Mouse (Mus musculus) C2C12 (cell line): ENCODE results near the gene Acsl1. TPM values are rescaled to one million over a fixed set of nuclear protein-coding genes. Genes with fewer than 3 reads are reported as not detected.

Experiments
- H3K27me3 ChIP-seq: one replicate; pipeline ENCODE4 v1.6.1; 2011; ENCODE audit not compliant: control insufficient read depth, insufficient read depth, insufficient read length
- H3K36me3 ChIP-seq: one replicate; pipeline ENCODE4 v1.6.1; 2011; ENCODE audit not compliant: control insufficient read depth, insufficient read depth
- H3K4me3 ChIP-seq: one replicate; pipeline ENCODE4 v1.5.1; 2011; ENCODE audit warnings: mild to moderate bottlenecking, control low read depth; ENCODE audit not compliant: poor library complexity, insufficient read depth, severe bottlenecking
- H3K79me2 ChIP-seq: one replicate; pipeline ENCODE4 v1.6.1; 2011; ENCODE audit not compliant: control insufficient read depth, insufficient read depth
- H3K79me3 ChIP-seq: one replicate; pipeline ENCODE4 v1.6.1; 2011; ENCODE audit warnings: low read depth, control low read depth
- H3ac ChIP-seq: one replicate; pipeline ENCODE3; 2011; ENCODE audit warnings: low read depth; ENCODE audit not compliant: control insufficient read depth, insufficient read length
- CEBPB ChIP-seq: IDR thresholded peaks from one replicate; pipeline ENCODE4 v1.6.1; 2011; ENCODE audit warnings: low read depth, mild to moderate bottlenecking, control low read depth, moderate library complexity
- CTCF ChIP-seq: IDR thresholded peaks from one replicate; pipeline ENCODE4 v1.5.1; 2011; ENCODE audit not compliant: control insufficient read depth, insufficient read depth, insufficient read length
- FOSL1 ChIP-seq: IDR thresholded peaks from one replicate; pipeline ENCODE4 v1.8.0; 2011; ENCODE audit warnings: mild to moderate bottlenecking, low read length; ENCODE audit not compliant: poor library complexity, insufficient read depth, severe bottlenecking
- MAX ChIP-seq: IDR thresholded peaks from one replicate; pipeline ENCODE4 v1.6.1; 2011; ENCODE audit warnings: mild to moderate bottlenecking, control low read depth
- MYOD1 ChIP-seq: IDR thresholded peaks from one replicate; pipeline ENCODE4 v1.6.1; 2011; ENCODE audit warnings: low read depth; ENCODE audit not compliant: control insufficient read depth, insufficient read length
- MYOG ChIP-seq: IDR thresholded peaks from one replicate; pipeline ENCODE4 v1.6.1; 2011; ENCODE audit not compliant: control insufficient read depth, insufficient read length; ENCODE audit errors: extremely low read depth
- USF1 ChIP-seq: IDR thresholded peaks from one replicate; pipeline ENCODE4 v1.6.1; 2011; ENCODE audit warnings: low read depth, mild to moderate bottlenecking, control low read depth, moderate library complexity
- polyA plus RNA-seq: library from polyadenylated mRNA; unstranded; fragments of >200 nt; fragmentation: generic; extraction: Trizol; gene quantifications from one replicate; pipeline ENCODE4 v1.2.1, GENCODE M21; 2012; ENCODE audit warnings: missing spikeins

Acsl1 gene
- polyA plus RNA-seq, 1 experiment: 1.6 TPM

DNA sequence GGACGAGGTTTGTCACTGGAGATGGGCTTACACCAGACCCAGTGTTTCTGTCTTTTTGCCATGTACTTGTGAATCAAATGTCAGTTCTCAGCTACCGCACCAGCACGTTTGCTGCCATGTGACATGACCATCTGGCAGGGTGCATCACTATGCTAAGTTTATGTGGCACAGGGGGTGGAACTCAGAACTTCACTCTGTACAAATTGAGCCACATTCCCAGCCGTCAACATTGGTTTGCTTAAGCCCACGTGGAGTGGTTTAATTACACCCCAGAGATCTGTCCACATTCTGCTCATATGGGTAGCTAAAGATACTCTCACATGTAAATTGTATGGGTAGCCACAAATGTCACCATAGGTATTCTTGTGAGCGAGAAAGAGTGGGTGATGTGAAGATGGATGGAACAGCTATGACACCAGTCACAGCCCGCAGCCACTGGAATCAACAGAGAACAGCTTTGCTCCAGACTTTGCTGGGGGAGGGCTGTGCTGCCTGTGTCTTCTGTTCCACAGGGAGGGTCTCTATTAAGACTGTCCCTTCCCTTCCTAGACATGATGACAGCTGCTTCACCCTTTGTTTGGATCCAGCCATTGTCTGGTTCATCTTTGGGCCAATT lies 96.2 kb downstream of the Acsl1 start:
- TF ChIP-seq MYOD1 (no peak), MAX (no peak), CEBPB (no peak), CTCF (no peak), FOSL1 (no peak), MYOG (no peak)
- Histone ChIP-seq H3K79me3 (no peaks in the 10 kb centered on the region), H3K79me2 (no peaks in the 10 kb centered on the region), H3K36me3 (peaks cover 36% of the 10 kb centered on the region), H3K27me3 (no peaks in the 10 kb centered on the region), H3K4me3 (no peak overlapping the region), H3ac (no peak overlapping the region)

DNA sequence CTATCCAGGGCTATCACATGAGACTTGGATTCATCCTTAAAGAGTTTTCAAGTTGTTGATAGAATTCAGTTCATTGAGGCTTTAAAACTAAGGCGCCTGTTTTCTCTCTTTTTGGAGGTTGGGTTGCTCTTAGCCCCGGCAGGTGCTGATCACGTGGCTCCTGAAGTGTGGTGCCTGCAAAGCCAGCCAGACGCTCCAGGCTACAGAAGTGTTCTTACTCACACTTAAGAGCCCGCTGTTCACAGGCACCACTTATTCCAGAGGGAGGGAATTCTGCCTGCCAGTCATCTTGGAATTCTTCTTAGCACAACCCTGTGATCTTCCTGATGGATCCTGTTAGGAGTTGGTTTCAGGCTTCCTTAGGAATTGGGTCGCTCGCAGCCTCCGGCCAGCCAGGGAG lies 97.1 kb downstream of the Acsl1 start:
- Histone ChIP-seq H3K27me3 (no peaks in the 10 kb centered on the region), H3K79me2 (no peaks in the 10 kb centered on the region), H3K4me3 (no peak overlapping the region), H3ac (no peak overlapping the region), H3K36me3 (peaks cover 35% of the 10 kb centered on the region), H3K79me3 (no peaks in the 10 kb centered on the region)
- no peak for TF ChIP-seq MAX
- no peak for TF ChIP-seq CEBPB
- TF ChIP-seq MYOG: no peak
- no peak for TF ChIP-seq MYOD1
- TF ChIP-seq CTCF: no peak
- no peak for TF ChIP-seq USF1
- no peak for TF ChIP-seq FOSL1

DNA sequence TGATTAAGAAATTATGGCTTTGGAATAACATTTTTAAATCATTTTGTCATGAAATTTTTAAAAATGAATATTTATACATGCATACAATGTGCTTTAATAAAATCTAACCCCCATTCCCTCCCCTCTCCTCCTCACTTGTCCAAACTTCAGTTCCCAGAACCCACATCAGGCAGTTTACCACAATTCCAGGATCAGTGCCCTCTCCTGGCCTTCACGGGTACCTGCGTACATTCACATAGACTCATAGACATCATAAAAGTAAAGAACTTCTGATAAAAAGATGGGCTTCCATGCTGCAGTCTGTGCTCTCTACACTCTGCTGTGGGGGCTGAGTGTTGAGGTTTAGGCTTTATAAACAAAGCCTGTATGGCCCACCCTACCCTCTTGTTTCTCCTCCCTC lies 98.1 kb downstream of the Acsl1 start:
- TF ChIP-seq CTCF: no peak
- TF ChIP-seq MYOG: no peak
- TF ChIP-seq USF1: no peak
- no peak for TF ChIP-seq MYOD1
- TF ChIP-seq CEBPB: no peak
- TF ChIP-seq MAX: no peak
- no peak for TF ChIP-seq FOSL1
- Histone ChIP-seq H3K79me2 (no peaks in the 10 kb centered on the region), H3K27me3 (no peaks in the 10 kb centered on the region), H3K36me3 (peaks cover 31% of the 10 kb centered on the region), H3K79me3 (no peaks in the 10 kb centered on the region), H3K4me3 (no peak overlapping the region), H3ac (no peak overlapping the region)

DNA sequence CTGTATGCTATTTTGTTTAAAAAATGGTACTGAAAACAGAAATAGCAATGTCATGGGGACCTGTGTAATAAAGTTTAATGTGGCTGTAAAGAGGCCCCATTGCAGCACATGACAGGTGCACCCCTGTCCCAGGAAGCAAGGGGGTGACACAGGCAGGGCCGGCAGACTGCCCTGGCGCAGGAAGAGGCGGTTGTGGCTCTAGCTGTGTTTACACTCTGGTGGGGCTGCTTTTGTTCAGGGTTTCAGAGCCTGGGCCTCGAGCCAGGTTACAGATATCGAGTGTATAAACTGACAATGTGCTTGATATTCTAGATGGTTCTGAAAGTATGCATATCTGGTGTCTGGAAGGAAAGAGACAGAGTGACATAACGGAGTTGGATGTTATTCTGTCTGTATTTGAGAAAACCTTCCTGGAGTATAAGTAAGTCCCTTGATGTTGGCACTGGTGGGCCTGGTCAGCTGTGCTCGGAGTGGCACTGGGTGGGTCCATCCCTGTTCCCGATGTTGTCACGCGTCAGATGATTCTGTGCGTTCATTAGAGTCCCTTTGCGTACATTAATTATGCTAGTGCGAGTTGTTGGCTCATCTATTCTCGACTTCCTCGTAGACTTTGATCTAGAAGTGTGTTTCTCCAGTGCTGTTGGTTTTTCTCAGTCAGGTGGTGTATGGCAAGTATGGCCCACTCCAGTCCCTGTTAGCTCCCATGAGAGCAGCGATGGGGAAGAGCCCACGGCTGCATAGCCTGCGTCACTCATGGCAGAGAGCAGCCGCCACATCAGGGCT lies 99.0 kb downstream of the Acsl1 start:
- Histone ChIP-seq H3K36me3 (peaks cover 26% of the 10 kb centered on the region), H3ac (no peak overlapping the region), H3K79me3 (no peaks in the 10 kb centered on the region), H3K27me3 (no peaks in the 10 kb centered on the region), H3K4me3 (no peak overlapping the region), H3K79me2 (no peaks in the 10 kb centered on the region)
- TF ChIP-seq MYOD1 (no peak), CEBPB (no peak), USF1 (no peak), CTCF (no peak)

DNA sequence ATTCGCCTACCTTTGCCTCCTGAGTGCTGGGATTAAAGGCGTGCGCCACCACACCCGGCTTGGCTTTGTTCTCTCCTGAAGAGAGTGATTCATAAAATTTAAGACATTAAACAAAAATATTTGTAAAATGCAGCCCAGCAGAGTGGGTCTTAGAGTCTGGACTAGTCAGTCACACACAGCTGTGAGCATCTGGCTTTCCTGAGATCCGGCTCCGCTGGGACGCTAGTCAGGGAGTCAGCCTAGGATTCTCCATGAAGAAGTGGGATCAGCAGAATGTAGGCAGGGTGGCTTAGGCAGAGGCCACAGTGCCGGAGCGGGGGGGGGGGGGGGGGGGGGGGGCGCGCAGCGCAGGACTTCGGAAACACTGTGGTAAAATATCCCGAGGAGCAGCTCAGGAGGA lies 99.8 kb downstream of the Acsl1 start:
- no peaks in the 10 kb centered on the region for H3K27me3 ChIP-seq
- no peak overlapping the region for H3ac ChIP-seq
- H3K79me2 ChIP-seq: no peaks in the 10 kb centered on the region
- no peaks in the 10 kb centered on the region for H3K79me3 ChIP-seq
- peaks cover 25% of the 10 kb centered on the region for H3K36me3 ChIP-seq
- H3K4me3 ChIP-seq: no peak overlapping the region
- no peak for TF ChIP-seq CTCF
- TF ChIP-seq FOSL1: no peak
- no peak for TF ChIP-seq CEBPB
- TF ChIP-seq USF1: no peak
- no peak for TF ChIP-seq MYOG
- TF ChIP-seq MAX: no peak
- no peak for TF ChIP-seq MYOD1

DNA sequence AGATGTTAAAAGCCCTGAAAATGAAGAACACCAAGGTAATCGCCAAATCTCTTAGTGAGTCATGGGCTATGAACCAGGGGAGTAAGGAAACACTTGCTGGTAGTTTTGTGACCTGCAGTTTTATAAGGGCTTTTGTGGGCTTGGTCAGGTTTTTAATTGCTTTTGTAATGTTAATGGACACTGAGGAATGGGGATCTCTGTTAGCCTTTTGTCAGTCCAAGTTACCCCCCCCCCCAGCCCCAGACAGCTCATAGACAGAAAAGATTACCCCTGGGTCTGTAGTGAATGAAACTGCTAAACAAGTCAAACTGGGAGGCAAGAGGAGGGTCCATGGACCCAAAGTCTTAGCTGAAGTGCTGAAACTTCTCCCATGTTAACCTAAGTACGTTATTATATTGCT lies 102.6 kb downstream of the Acsl1 start:
- H3K79me2 ChIP-seq: no peaks in the 10 kb centered on the region
- no peaks in the 10 kb centered on the region for H3K79me3 ChIP-seq
- peaks cover 44% of the 10 kb centered on the region for H3K36me3 ChIP-seq
- no peak overlapping the region for H3K4me3 ChIP-seq
- H3K27me3 ChIP-seq: no peaks in the 10 kb centered on the region
- TF ChIP-seq MAX (no peak), MYOG (no peak), CEBPB (no peak), MYOD1 (no peak), CTCF (no peak), USF1 (no peak), FOSL1 (no peak)
- no peak overlapping the region for H3ac ChIP-seq
